Mouse (Mus musculus) forebrain, embryonic 16.5 days (tissue): Measurements from ENCODE around the gene Esam. TPM values are rescaled to one million over a fixed set of nuclear protein-coding genes. Genes with fewer than 3 reads are reported as not detected.

Experiments
- ATAC-seq: fragments of 200-750 bp; cut with Nextera tagmentation; 2 replicates; pipeline ENCODE4 v1.8.0; 2017; ENCODE audit warnings: mild to moderate bottlenecking, moderate library complexity
- H3K27ac ChIP-seq: fragments of 300-500 bp; sonication (generic); 2 replicates; pipeline ENCODE4 v1.5.1; 2014; ENCODE audit warnings: low read length, control low read depth
- H3K27me3 ChIP-seq: fragments of 300-500 bp; sonication (generic); replicated peaks from 2 replicates; pipeline ENCODE4 v1.6.1; 2014; ENCODE audit warnings: low read length; ENCODE audit not compliant: control insufficient read depth, insufficient read depth
- H3K36me3 ChIP-seq: fragments of 300-500 bp; sonication (generic); 2 replicates; pipeline ENCODE4 v1.6.1; 2014; ENCODE audit not compliant: control insufficient read depth, insufficient read depth
- H3K4me1 ChIP-seq: fragments of 300-500 bp; sonication (generic); replicated peaks from 2 replicates; pipeline ENCODE4 v1.6.1; 2014; ENCODE audit warnings: low read length; ENCODE audit not compliant: control insufficient read depth, insufficient read depth
- H3K4me2 ChIP-seq: fragments of 300-500 bp; sonication (generic); 2 replicates; pipeline ENCODE4 v1.6.1; 2014; ENCODE audit warnings: mild to moderate bottlenecking, low read length, control low read depth
- H3K4me3 ChIP-seq: fragments of 300-500 bp; sonication (generic); replicated peaks from 2 replicates; pipeline ENCODE4 v1.5.1; 2014; ENCODE audit warnings: mild to moderate bottlenecking, low read length, control low read depth
- H3K9ac ChIP-seq: fragments of 300-500 bp; sonication (generic); replicated peaks from 2 replicates; pipeline ENCODE4 v1.6.1; 2014; ENCODE audit warnings: low read depth, low read length, control low read depth
- H3K9me3 ChIP-seq: fragments of 300-500 bp; sonication (generic); 2 replicates; pipeline ENCODE4 v1.6.1; 2016; ENCODE audit warnings: low read length; ENCODE audit not compliant: control insufficient read depth
- WGBS: fragments of 180-500 bp; shearing (Covaris S2); extraction: QIAGEN DNeasy Blood & Tissue Kit; methylation state at CpG from one replicate; pipeline ENCODE4 v1.1.7; 2014; 5-methylcytosine and 5-hydroxymethylcytosine counted together
- polyA plus RNA-seq: library from polyadenylated mRNA; unstranded; fragments of >200 nt; fragmentation: Nextera tagmentation; extraction: Ambion mirVana; gene quantifications from 2 replicates; pipeline ENCODE4 v1.2.1, GENCODE M21; 2015

Esam gene
- polyA plus RNA-seq, 1 experiment from 2014 or later, result 42.4 TPM

GRCm38 (mm10) chr9:37551751-37552531 lies 24.1 kb downstream of the Esam start:
- peak overlapping the region; percentile 61 for H3K9ac ChIP-seq
- H3K27ac ChIP-seq, result no peak overlapping the region
- peaks cover 25% of the 10 kb centered on the region for H3K27me3 ChIP-seq
- H3K4me1 ChIP-seq, result peaks cover 16% of the 10 kb centered on the region
- H3K9me3 ChIP-seq, result no peaks in the 10 kb centered on the region
- peak overlapping the region; percentile 96 for H3K4me2 ChIP-seq
- peak; percentile 11 for ATAC-seq
- H3K4me3 ChIP-seq, result peak overlapping the region; percentile 52
- H3K36me3 ChIP-seq, result no peaks in the 10 kb centered on the region
- WGBS, result 3% methylated on average over 23 of the region's 23 CpGs

GRCm38 (mm10) chr9:37552536-37553293 lies 24.8 kb downstream of the Esam start, which contains the start of gene Nrgn:
Gene Nrgn (minus strand): TSS chr9:37552904.
- H3K4me1 ChIP-seq, result peaks cover 16% of the 10 kb centered on the region
- H3K36me3 ChIP-seq, result no peaks in the 10 kb centered on the region
- no peak within 1 kb of the TSS for H3K27ac ChIP-seq
- H3K4me2 ChIP-seq, result peak within 1 kb of the TSS; percentile 96
- 4% methylated on average over 31 of the region's 31 CpGs for WGBS
- ATAC-seq, result peak; percentile 96
- H3K9me3 ChIP-seq, result no peaks in the 10 kb centered on the region
- peak within 1 kb of the TSS; percentile 61 for H3K9ac ChIP-seq
- H3K27me3 ChIP-seq, result peaks cover 25% of the 10 kb centered on the region
- peak within 1 kb of the TSS; percentile 52 for H3K4me3 ChIP-seq

- WGBS, result 92% methylated on average over 1 of the region's 1 CpGs
Observed at GRCm38 (mm10) chr9:37554279-37554678, 26.4 kb downstream of the Esam start.

GRCm38 (mm10) chr9:37554838-37555748 lies 27.2 kb downstream of the Esam start, which contains the start of gene Siae:
Gene Siae (plus strand): TSS chr9:37555698.
- Histone ChIP-seq H3K4me3 (no peak within 1 kb of the TSS), H3K27ac (no peak within 1 kb of the TSS), H3K9ac (no peak within 1 kb of the TSS), H3K9me3 (no peaks in the 10 kb centered on the region), H3K4me2 (no peak within 1 kb of the TSS), H3K4me1 (peaks cover 16% of the 10 kb centered on the region), H3K36me3 (no peaks in the 10 kb centered on the region), H3K27me3 (peaks cover 19% of the 10 kb centered on the region)
- ATAC-seq, result 0 out of 2 replicates have a peak, but pooled peaks have one; percentile 8
- WGBS, result 22% methylated on average over 7 of the region's 7 CpGs

More at GRCm38 (mm10) chr9:37554279-37554678, 26.4 kb downstream of the Esam start:
- peaks cover 16% of the 10 kb centered on the region for H3K4me1 ChIP-seq
- H3K36me3 ChIP-seq, result no peaks in the 10 kb centered on the region
- H3K9me3 ChIP-seq, result no peaks in the 10 kb centered on the region
- H3K27me3 ChIP-seq, result peaks cover 21% of the 10 kb centered on the region
- H3K4me3 ChIP-seq, result no peak overlapping the region
- no peak overlapping the region for H3K4me2 ChIP-seq
- no peak overlapping the region for H3K27ac ChIP-seq
- ATAC-seq, result no peak
- H3K9ac ChIP-seq, result no peak overlapping the region

GRCm38 (mm10) chr9:37556366-37556765 lies 28.5 kb downstream of the Esam start:
- Histone ChIP-seq H3K36me3 (no peaks in the 10 kb centered on the region), H3K9ac (no peak overlapping the region), H3K27ac (no peak overlapping the region), H3K4me1 (peaks cover 16% of the 10 kb centered on the region), H3K4me3 (no peak overlapping the region), H3K27me3 (peaks cover 9% of the 10 kb centered on the region), H3K4me2 (no peak overlapping the region), H3K9me3 (no peaks in the 10 kb centered on the region)
- WGBS, result 72% methylated on average over 3 of the region's 3 CpGs
- ATAC-seq, result no peak

DNA sequence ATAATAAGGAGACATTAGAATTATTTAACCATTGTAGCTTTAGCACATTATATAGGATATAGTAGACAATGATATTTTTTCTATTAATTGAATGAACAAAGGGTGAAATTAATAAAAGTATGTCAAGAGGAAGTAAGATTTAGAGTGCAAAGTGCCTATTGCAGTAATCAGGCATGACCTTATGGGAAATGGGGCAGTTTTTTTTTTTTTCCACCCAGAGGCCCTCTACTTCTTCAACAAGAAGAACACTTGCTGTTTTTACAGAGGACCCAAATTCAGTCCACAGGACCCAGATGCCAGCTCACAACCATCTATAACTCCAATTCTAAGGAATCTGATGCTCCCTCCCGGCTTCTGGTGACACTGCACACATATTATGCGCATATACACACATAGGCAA lies 32.7 kb downstream of the Esam start:
- ATAC-seq, result no peak
- H3K4me1 ChIP-seq, result no peaks in the 10 kb centered on the region
- WGBS, result 85% methylated on average over 2 of the region's 2 CpGs

GRCm38 (mm10) chr9:37563805-37564204 lies 35.9 kb downstream of the Esam start:
- no peaks in the 10 kb centered on the region for H3K36me3 ChIP-seq
- H3K9me3 ChIP-seq, result no peaks in the 10 kb centered on the region
- H3K9ac ChIP-seq, result no peak overlapping the region
- H3K4me3 ChIP-seq, result no peak overlapping the region
- no peak overlapping the region for H3K27ac ChIP-seq
- no peak for ATAC-seq
- H3K4me1 ChIP-seq, result peaks cover 8% of the 10 kb centered on the region
- no peak overlapping the region for H3K4me2 ChIP-seq
- no peaks in the 10 kb centered on the region for H3K27me3 ChIP-seq
- WGBS, result 67% methylated on average over 1 of the region's 1 CpGs

More for the DNA sequence above, 32.7 kb downstream of the Esam start:
- H3K4me2 ChIP-seq, result no peak overlapping the region
- H3K36me3 ChIP-seq, result no peaks in the 10 kb centered on the region
- H3K27me3 ChIP-seq, result no peaks in the 10 kb centered on the region
- H3K4me3 ChIP-seq, result no peak overlapping the region
- H3K9ac ChIP-seq, result no peak overlapping the region
- no peak overlapping the region for H3K27ac ChIP-seq
- no peaks in the 10 kb centered on the region for H3K9me3 ChIP-seq

DNA sequence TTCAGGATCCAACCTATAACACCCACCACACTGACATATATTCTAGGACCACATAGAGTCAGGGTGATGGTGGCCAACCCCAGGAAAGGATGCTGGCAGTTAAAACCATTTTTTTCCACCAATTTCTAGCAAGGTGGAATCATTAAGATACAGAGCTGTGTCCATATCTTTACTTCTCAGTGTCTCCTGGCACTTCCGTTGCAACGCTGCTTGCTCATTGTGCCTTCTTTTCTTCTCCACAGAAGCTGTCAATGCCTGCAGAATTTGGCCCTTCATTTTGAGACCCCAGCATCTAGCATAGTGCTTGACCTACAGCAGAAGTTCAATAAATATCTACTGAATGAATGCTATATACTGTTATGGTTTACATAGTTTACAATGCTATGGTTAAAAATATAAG lies 39.1 kb downstream of the Esam start:
- Histone ChIP-seq H3K27me3 (no peaks in the 10 kb centered on the region), H3K4me1 (peaks cover 8% of the 10 kb centered on the region), H3K4me3 (no peak overlapping the region), H3K27ac (no peak overlapping the region), H3K36me3 (no peaks in the 10 kb centered on the region), H3K9ac (no peak overlapping the region), H3K9me3 (no peaks in the 10 kb centered on the region), H3K4me2 (no peak overlapping the region)
- no peak for ATAC-seq
- WGBS, result 89% methylated on average over 2 of the region's 2 CpGs
